Comparison of ENCODE assay signal across 9 mouse cellular contexts in the genomic region with DNA sequence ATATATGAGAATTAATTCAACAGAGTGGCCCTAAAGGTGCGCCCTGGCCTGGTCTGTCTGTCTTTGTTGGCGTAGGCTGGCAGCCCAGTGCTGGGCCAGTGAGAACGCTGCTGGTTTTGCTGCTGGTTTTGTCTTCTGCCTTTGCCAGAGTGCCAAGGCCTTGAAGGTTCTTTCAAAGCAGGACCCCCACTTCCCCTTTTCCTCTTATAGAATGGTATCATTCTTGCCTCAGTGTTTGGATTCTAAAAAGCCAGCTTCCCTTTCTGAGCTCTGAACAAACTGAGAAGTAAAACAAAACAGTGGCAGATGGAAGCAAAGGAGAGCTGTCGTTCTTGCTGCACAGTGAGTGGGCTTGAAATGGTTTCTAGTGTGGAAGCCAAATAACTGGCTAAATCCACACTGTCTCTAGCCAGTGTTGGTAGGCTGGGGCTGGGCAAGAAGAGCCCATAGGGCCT.
DNase-seq lines count a peak whose midpoint lies in the region; ATAC-seq and TF ChIP-seq lines count a peak whose summit lies in the region.
"Had no signal": no experiment of that assay in that cellular context is flagged by ENCODE, and none has a peak within 500 bp of the region (broad histone marks: within the 10 kb centered on the region; RNA-seq: fewer than 3 reads in every experiment).

No protein-coding gene starts in this region.

- no peaks in the 10 kb centered on the region for H3K36me3 ChIP-seq in kidney, adult 2 months (ENCODE audit: control insufficient read depth, insufficient read depth, low read length)
- no peaks in the 10 kb centered on the region for H3K36me3 ChIP-seq in forebrain, postnatal 0 days (ENCODE audit: insufficient read depth)
- H3K36me3 ChIP-seq in macrophage (ENCODE audit: inconsistent target): peaks cover 21% of the 10 kb centered on the region; the same call in 1 of the 2 replicates
- H3K36me3 ChIP-seq: embryonic facial prominence, embryonic 13.5 days had no signal

- no peak overlapping the region for H3K4me3 ChIP-seq in kidney, adult 2 months (ENCODE audit: insufficient read depth, low read depth, low read length)
- 0 out of 2 replicates have a peak overlapping the region, but pooled peaks have one; percentile 4 for H3K4me3 ChIP-seq in bone marrow macrophage, adult 2 months (ENCODE audit: insufficient read depth, low read length)
- H3K4me3 ChIP-seq in forebrain, postnatal 0 days (ENCODE audit: low read depth, low read length): no peak overlapping the region
- H3K4me3 ChIP-seq in macrophage (ENCODE audit: inconsistent target): no peak overlapping the region
- H3K4me3 ChIP-seq: embryonic facial prominence, embryonic 13.5 days had no signal

- no peak for TF ChIP-seq CTCF in kidney, adult 2 months (conservative IDR thresholded peaks at IDR 0.05; ENCODE audit: insufficient read depth, insufficient read length, low read depth, low read length)
- TF ChIP-seq CTCF in bone marrow macrophage, adult 2 months (IDR thresholded peaks at IDR 0.05; ENCODE audit: low read depth, low read length): no peak
- TF ChIP-seq CTCF in forebrain, postnatal 0 days (IDR thresholded peaks at IDR 0.05; ENCODE audit: low read depth): no peak

- WGBS in kidney, adult 2 months: 84% methylated on average over 4 of the region's 4 CpGs
- WGBS in forebrain, postnatal 0 days: 32% methylated on average over 4 of the region's 4 CpGs
- WGBS in macrophage (ENCODE audit: missing documents): 13% methylated on average over 4 of the region's 4 CpGs

- peak; percentile 9 for DNase-seq in kidney, adult 2 months
- DNase-seq in kidney, postnatal 25 days: no peak
- DNase-seq in forebrain, postnatal 0 days: peak; percentile 50
- DNase-seq in embryo, embryonic 9.5 days (ENCODE audit: extremely low spot score): no peak
- DNase-seq in kidney, adult 11 months: no peak
- DNase-seq in urinary bladder, adult 2 months (ENCODE audit: low spot score): no peak

- TF ChIP-seq POLR2A in kidney, adult 2 months (IDR thresholded peaks at IDR 0.05; ENCODE audit: low read depth, low read length): no peak
- no peak for TF ChIP-seq POLR2A in bone marrow macrophage, adult 2 months (IDR thresholded peaks at IDR 0.05; ENCODE audit: borderline replicate concordance, low read depth, low read length)

- ATAC-seq in forebrain, postnatal 0 days: peak; percentile 66

- H3K79me2 ChIP-seq in macrophage (ENCODE audit: inconsistent target): peaks cover 17% of the 10 kb centered on the region; the same call in 1 of the 2 replicates

- no peaks in the 10 kb centered on the region for H3K27me3 ChIP-seq in kidney, adult 2 months (replicated peaks; ENCODE audit: control insufficient read depth, insufficient read depth, low read length)
- no peaks in the 10 kb centered on the region for H3K27me3 ChIP-seq in forebrain, postnatal 0 days (ENCODE audit: insufficient read depth, low read length)
- H3K27me3 ChIP-seq: embryonic facial prominence, embryonic 13.5 days had no signal

- no peak overlapping the region for H3K4me2 ChIP-seq in forebrain, postnatal 0 days (ENCODE audit: low read depth)
- H3K4me2 ChIP-seq: embryonic facial prominence, embryonic 13.5 days had no signal

- no peak overlapping the region for H3K27ac ChIP-seq in kidney, adult 2 months (ENCODE audit: insufficient read depth, low read depth, low read length)
- peak overlapping the region; percentile 90 for H3K27ac ChIP-seq in bone marrow macrophage, adult 2 months (ENCODE audit: insufficient read depth, low read depth, low read length)
- peak overlapping the region; percentile 37; the same call in 1 of the 2 replicates for H3K27ac ChIP-seq in forebrain, postnatal 0 days (ENCODE audit: low read depth, low read length)
- peak overlapping the region; percentile 69 for H3K27ac ChIP-seq in macrophage
- H3K27ac ChIP-seq: embryonic facial prominence, embryonic 13.5 days had no signal

- H3K9ac ChIP-seq in forebrain, postnatal 0 days: no peak overlapping the region
- H3K9ac ChIP-seq: embryonic facial prominence, embryonic 13.5 days had no signal

- no peaks in the 10 kb centered on the region for H3K9me3 ChIP-seq in forebrain, postnatal 0 days (ENCODE audit: low read length)
- H3K9me3 ChIP-seq: embryonic facial prominence, embryonic 13.5 days had no signal

- no peaks in the 10 kb centered on the region for H3K4me1 ChIP-seq in kidney, adult 2 months (ENCODE audit: control insufficient read depth, insufficient read depth, low read length)
- peaks cover 48% of the 10 kb centered on the region for H3K4me1 ChIP-seq in bone marrow macrophage, adult 2 months (ENCODE audit: control insufficient read depth, insufficient read depth, low read length)
- peaks cover 21% of the 10 kb centered on the region for H3K4me1 ChIP-seq in forebrain, postnatal 0 days (ENCODE audit: insufficient read depth)
- H3K4me1 ChIP-seq: embryonic facial prominence, embryonic 13.5 days had no signal

Comparison
In these comparisons a context has a peak if more than half of its experiments do, and no peak if none do; other contexts are left out.
1. DNase-seq: peak in kidney, adult 2 months (single experiment) and forebrain, postnatal 0 days (single experiment); none in kidney, postnatal 25 days (0 of 2), embryo, embryonic 9.5 days (single experiment), kidney, adult 11 months (single experiment) and urinary bladder, adult 2 months (single experiment).